Mouse (Mus musculus) splenic B cell, adult 2 months (primary cell): ENCODE measurements around the gene Sigirr.

Experiments used
- DNase-seq: peaks from one replicate; pipeline ENCODE4 v3.0.0-alpha.2; 2011; ENCODE audit warnings: low read depth, low spot score
- H3K27me3 ChIP-seq: 2 replicates; pipeline ENCODE4 v1.6.1; 2012; ENCODE audit warnings: mild to moderate bottlenecking, low read length, moderate library complexity, mixed read lengths; ENCODE audit not compliant: control insufficient read depth, poor library complexity, insufficient read depth, severe bottlenecking
- H3K36me3 ChIP-seq: 2 replicates; pipeline ENCODE4 v1.6.1; 2012; ENCODE audit warnings: mild to moderate bottlenecking, low read length, moderate library complexity, mixed read lengths; ENCODE audit not compliant: control insufficient read depth, poor library complexity, insufficient read depth, severe bottlenecking

Gene Sigirr

DNA sequence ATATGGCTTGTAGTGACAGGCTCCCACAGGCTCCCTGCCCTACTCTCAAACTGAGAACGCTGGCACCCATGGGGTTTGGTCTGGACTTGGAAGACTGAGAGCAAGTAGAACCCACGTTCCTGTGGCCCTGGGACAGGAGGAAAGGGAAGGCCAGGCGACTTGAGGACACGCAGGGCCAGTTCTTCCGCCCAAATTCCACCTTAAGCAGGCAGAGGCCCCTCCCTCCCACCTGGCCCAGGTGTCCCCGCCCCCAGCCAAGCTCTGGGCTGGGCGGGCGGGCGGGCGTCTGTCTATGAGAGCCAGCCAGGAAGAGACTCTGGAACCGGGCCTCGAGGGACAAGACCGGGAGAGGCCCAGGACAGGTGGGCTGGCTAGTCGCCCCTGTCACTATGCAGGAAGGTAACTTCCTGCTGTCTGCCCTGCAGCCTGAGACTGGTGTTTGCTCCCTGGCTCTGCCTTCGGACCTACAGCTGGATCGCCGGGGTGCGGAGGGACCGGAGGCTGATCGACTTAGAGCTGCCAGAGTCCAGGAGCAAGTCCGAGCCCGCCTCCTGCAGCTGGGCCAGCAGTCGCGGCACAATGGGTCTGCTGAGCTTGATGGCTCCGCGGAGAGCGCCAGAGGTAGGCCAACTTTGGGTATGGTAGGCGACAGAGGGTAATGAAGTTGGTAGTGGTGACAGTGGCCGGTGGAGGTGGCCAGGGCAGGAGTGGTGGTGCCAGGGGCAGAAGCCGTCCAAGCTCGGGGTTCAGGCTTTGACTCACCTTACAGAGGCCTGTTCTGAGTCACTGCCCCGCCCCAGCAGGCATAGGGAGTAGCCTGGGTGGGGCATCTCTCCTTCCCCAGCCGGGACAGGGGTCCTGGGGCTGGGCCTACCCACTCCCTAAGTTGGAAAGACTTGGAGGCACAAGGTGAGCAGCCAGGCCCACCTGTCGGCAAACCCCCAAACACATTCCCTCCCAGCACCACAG is 20.6 kb downstream of the Sigirr start:
- no peaks in the 10 kb centered on the region for H3K36me3 ChIP-seq

DNA sequence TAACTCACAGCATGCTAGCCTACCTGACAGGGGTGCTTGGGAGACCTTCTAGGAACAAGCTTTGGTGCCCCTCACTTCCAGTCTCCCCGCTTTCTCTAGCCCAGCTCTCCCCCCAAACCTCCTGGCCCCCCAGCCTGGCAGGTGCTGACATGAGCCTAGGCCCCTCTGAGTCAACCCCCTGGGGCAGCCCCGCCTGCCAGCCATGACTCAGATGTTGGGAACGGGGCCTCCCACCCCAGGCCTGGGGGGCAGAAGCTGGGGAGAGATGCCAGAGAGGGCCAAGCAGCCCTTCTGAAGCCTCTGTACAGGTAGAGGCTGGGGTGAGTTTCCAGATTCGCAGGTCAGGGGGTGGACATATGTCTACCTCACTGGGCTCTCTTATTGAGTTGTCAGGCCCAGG is 21.5 kb downstream of the Sigirr start:
- no peaks in the 10 kb centered on the region for H3K36me3 ChIP-seq
- no peaks in the 10 kb centered on the region for H3K27me3 ChIP-seq
- no peak for DNase-seq

More for the DNA sequence above, 20.6 kb downstream of the Sigirr start:
- DNase-seq = no peak
- H3K27me3 ChIP-seq = no peaks in the 10 kb centered on the region

GRCm38 (mm10) chr7:141077841-141078240 is 22.5 kb downstream of the Sigirr start, which contains the start of gene Pkp3:
TSS of gene Pkp3 (plus strand) at chr7:141078218.
- Histone ChIP-seq H3K27me3 (no peaks in the 10 kb centered on the region), H3K36me3 (no peaks in the 10 kb centered on the region)
- no peak for DNase-seq

DNA sequence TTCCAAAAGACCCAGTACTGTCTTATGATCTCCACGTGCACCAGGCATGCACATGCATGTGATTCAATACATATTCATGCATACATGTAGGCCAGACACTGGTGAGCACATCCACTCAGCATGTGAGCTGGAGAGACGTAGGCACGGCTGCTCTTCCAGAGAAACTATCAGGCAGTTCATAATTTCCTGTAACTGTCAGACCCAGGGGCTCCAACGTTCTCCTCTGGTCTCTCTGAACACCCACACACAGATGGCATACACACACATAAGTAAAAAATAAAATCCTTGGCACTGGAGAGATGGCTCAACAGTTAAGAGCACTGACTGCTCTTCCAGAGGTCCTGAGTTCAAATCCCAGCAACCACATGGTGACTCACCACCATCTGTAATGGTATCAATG is 26.6 kb downstream of the Sigirr start:
- DNase-seq = no peak
- Histone ChIP-seq H3K36me3 (no peaks in the 10 kb centered on the region), H3K27me3 (no peaks in the 10 kb centered on the region)

- peak; percentile 84 for DNase-seq
- no peaks in the 10 kb centered on the region for H3K36me3 ChIP-seq
Measured at GRCm38 (mm10) chr7:141072017-141072745, 28.2 kb downstream of the Sigirr start.

DNA sequence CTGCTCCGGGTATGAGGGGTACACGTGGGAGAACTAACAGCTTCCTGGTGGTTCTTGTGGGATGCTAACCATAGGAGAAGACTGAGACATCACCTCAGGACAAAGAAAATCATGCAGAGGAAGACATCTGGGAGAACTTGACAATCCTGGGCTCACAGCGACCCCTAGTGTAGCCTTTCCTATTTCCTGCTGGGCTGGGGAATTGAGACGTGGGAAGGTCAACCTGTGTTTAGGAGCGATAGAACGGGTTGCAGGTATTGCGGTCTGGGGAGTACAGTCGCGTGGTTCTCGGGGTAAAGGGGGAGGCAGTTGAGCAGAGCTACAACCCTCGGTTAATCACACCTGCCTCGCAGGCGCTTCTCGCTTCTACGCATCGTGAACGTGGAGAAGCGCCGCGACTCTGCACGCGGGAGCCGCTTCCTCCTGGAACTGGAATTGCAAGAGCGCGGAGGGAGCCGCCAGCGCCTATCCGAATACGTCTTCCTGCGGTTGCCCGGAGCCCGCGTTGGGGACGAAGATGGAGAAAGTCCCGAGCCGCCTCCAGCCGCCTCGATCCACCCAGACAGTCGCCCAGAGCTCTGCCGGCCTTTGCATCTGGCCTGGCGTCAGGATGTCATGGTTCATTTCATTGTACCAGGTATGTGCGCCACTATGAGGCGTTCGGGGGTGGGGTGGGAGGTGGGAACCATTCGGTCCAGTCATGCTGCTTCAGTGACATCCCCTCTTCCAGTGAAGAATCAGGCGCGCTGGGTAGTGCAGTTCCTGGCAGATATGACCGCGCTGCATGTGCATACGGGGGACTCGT is 30.1 kb downstream of the Sigirr start:
- no peaks in the 10 kb centered on the region for H3K27me3 ChIP-seq
- DNase-seq = peak; percentile 67
- no peaks in the 10 kb centered on the region for H3K36me3 ChIP-seq

More at GRCm38 (mm10) chr7:141072017-141072745, 28.2 kb downstream of the Sigirr start:
- no peaks in the 10 kb centered on the region for H3K27me3 ChIP-seq

DNA sequence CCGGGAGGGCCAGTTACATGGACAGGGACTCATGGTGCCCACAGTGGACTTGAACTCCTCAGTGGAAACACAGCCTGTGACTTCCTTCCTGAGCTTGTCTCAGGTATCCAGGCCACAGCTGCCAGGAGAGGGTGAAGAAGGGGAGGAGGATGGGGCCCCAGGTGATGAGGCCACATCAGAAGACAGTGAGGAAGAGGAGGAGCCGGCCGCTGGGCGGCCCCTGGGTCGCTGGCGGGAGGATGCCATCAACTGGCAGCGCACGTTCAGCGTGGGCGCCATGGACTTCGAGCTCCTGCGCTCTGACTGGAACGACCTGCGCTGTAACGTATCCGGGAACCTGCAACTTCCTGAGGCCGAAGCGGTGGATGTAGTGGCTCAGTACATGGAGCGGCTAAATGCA is 32.0 kb downstream of the Sigirr start:
- DNase-seq = no peak

DNA sequence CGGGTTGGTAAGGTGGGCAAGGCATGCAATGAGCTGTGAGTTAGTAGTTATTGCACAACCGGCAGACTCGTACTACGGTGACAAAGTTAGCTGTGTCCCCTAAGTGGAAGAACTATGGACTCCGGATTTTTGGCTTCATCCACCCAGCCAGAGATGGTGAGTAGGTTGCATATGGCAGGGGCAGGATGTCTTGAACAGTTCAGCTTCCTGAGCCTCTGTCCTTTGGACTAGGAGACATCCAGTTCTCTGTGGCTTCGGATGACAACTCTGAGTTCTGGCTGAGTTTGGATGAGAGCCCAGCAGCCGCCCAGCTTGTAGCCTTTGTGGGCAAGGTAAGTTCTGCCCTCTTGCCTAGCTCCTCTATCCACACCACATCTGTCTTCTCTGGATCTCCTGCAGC is 35.8 kb downstream of the Sigirr start:
- Histone ChIP-seq H3K27me3 (no peaks in the 10 kb centered on the region), H3K36me3 (no peaks in the 10 kb centered on the region)
- no peak for DNase-seq

More for the DNA sequence above, 32.0 kb downstream of the Sigirr start:
- no peaks in the 10 kb centered on the region for H3K36me3 ChIP-seq
- H3K27me3 ChIP-seq = no peaks in the 10 kb centered on the region

GRCm38 (mm10) chr7:141064175-141064574 is 36.2 kb downstream of the Sigirr start:
- no peaks in the 10 kb centered on the region for H3K36me3 ChIP-seq
- DNase-seq = no peak
- H3K27me3 ChIP-seq = no peaks in the 10 kb centered on the region

DNA sequence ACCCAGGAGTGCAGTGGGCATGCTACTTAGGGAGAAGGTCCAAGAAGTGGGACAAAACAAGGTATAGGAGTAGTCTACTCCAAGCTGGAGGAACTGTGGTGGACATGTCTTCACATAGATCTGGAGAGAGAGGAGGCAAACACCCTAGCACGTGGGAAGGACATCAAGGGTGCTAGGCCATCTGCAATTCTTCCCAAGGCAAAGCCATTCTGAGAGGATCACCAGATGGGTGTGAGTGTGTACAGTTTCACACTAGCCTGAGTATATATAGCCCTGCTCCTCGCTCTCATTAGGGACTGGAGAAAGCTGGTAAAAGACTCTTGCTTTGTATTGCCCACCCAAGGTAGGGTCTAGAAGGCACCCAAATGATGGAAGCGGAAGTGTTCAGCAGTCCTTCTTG is 37.0 kb downstream of the Sigirr start:
- DNase-seq = no peak
- H3K36me3 ChIP-seq = no peaks in the 10 kb centered on the region

GRCm38 (mm10) chr7:141062525-141062924 is 37.8 kb downstream of the Sigirr start:
- DNase-seq = no peak
- no peaks in the 10 kb centered on the region for H3K36me3 ChIP-seq
- H3K27me3 ChIP-seq = no peaks in the 10 kb centered on the region

More for the DNA sequence above, 37.0 kb downstream of the Sigirr start:
- H3K27me3 ChIP-seq = no peaks in the 10 kb centered on the region

- DNase-seq = no peak
- H3K27me3 ChIP-seq = no peaks in the 10 kb centered on the region
- no peaks in the 10 kb centered on the region for H3K36me3 ChIP-seq
Measured at GRCm38 (mm10) chr7:141061269-141061692, 39.1 kb downstream of the Sigirr start.

- Histone ChIP-seq H3K36me3 (no peaks in the 10 kb centered on the region), H3K27me3 (no peaks in the 10 kb centered on the region)
- DNase-seq = peak; percentile 25
Measured at GRCm38 (mm10) chr7:141060426-141061242, 39.7 kb downstream of the Sigirr start, which contains the start of gene B4galnt4. TSS of gene B4galnt4 (plus strand) at chr7:141061104.

- no peaks in the 10 kb centered on the region for H3K36me3 ChIP-seq
- DNase-seq = no peak
Measured at GRCm38 (mm10) chr7:141059929-141060328, 40.4 kb downstream of the Sigirr start.

More at GRCm38 (mm10) chr7:141059929-141060328, 40.4 kb downstream of the Sigirr start:
- H3K27me3 ChIP-seq = no peaks in the 10 kb centered on the region
